Mouse (Mus musculus): ENCODE measurements around the gene Ttc25. TPM values are rescaled to one million over a fixed set of nuclear protein-coding genes. Genes with fewer than 3 reads are reported as not detected.

The Ttc25 gene
- polyA plus RNA-seq, 2 experiments, result 0.14 to 0.55 TPM

- Histone ChIP-seq H3K4me2 (replicated peaks; ENCODE audit: low read depth, low read length, severe bottlenecking) (no peak overlapping the region), H3K9me3 (ENCODE audit: control insufficient read depth, low read length) (no peaks in the 10 kb centered on the region), H3K27ac (replicated peaks; ENCODE audit: low read depth, low read length) (no peak overlapping the region), H3K9ac (ENCODE audit: low read depth, low read length, severe bottlenecking) (no peak overlapping the region), H3K4me1 (ENCODE audit: control insufficient read depth, insufficient read depth, low read length) (no peaks in the 10 kb centered on the region), H3K4me3 (replicated peaks; ENCODE audit: low read length) (no peak overlapping the region), H3K36me3 (ENCODE audit: control insufficient read depth, insufficient read depth, low read length) (peaks cover 98% of the 10 kb centered on the region), H3K27me3 (ENCODE audit: control insufficient read depth, insufficient read depth, low read length) (no peaks in the 10 kb centered on the region)
- 92% methylated on average over 11 of the region's 11 CpGs for WGBS
- DNase-seq (ENCODE audit: low spot score), result no peak
- no peak for TF ChIP-seq POLR2A (IDR thresholded peaks at IDR 0.05; ENCODE audit: borderline replicate concordance, extremely low read depth, insufficient read depth, insufficient read length)
- ATAC-seq (ENCODE audit: low FRiP score, low read depth), result no peak
Observed at GRCm38 (mm10) chr11:100592346-100593046, 47.1 kb downstream of the Ttc25 start.

DNA sequence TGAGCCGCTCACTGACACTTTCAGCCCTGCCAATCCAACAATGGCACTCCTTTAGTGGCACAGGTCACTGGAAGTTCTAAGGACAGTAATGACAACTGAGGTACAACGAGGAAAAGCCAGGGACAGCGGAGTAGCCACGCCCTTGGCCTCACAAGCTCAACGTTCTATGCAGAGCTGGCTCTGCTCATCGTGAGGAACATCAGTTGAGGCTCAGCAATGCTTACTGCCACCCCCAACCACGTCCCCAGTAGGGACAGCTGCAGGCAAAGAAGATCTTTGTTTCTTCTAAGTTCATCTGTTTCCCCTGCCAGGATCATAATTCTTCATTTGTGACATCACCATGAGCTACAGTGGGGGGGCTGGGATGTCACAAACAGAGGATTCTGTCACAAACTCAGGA, 49.2 kb downstream of the Ttc25 start:
- Histone ChIP-seq H3K9ac (ENCODE audit: low read depth, low read length, severe bottlenecking) (no peak overlapping the region), H3K27ac (replicated peaks; ENCODE audit: low read depth, low read length) (no peak overlapping the region), H3K9me3 (ENCODE audit: control insufficient read depth, low read length) (no peaks in the 10 kb centered on the region), H3K27me3 (ENCODE audit: control insufficient read depth, insufficient read depth, low read length) (no peaks in the 10 kb centered on the region), H3K36me3 (ENCODE audit: control insufficient read depth, insufficient read depth, low read length) (peaks cover 98% of the 10 kb centered on the region), H3K4me1 (ENCODE audit: control insufficient read depth, insufficient read depth, low read length) (no peaks in the 10 kb centered on the region), H3K4me2 (replicated peaks; ENCODE audit: low read depth, low read length, severe bottlenecking) (no peak overlapping the region), H3K4me3 (replicated peaks; ENCODE audit: low read length) (no peak overlapping the region)
- ATAC-seq (ENCODE audit: low FRiP score, low read depth) (no peak), DNase-seq (ENCODE audit: low spot score) (no peak)
- 92% methylated on average over 7 of the region's 7 CpGs for WGBS
- TF ChIP-seq POLR2A (IDR thresholded peaks at IDR 0.05; ENCODE audit: borderline replicate concordance, extremely low read depth, insufficient read depth, insufficient read length), result no peak

DNA sequence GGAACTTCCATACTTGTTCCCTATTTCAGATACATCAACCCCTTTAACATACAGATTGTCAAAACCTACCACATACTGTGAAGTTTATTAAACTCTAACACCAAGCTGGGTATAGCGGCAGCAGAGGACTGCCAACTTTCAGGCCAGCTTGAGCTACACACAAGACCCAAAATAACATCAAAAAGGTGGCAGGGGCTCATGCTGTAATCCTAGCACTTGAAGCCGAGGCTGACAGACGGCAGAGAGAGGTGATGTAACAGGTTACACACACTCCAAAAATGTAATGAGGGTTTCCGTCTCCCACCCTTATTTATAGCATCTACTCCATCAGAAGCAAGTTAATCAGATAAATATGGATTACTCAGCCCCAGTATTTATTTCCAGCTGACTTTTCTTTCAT, 50.1 kb downstream of the Ttc25 start:
- no peaks in the 10 kb centered on the region for H3K27me3 ChIP-seq (ENCODE audit: control insufficient read depth, insufficient read depth, low read length)
- DNase-seq (ENCODE audit: low spot score) (no peak), ATAC-seq (ENCODE audit: low FRiP score, low read depth) (no peak)
- no peaks in the 10 kb centered on the region for H3K4me1 ChIP-seq (ENCODE audit: control insufficient read depth, insufficient read depth, low read length)
- H3K36me3 ChIP-seq (ENCODE audit: control insufficient read depth, insufficient read depth, low read length), result peaks cover 99% of the 10 kb centered on the region
- H3K4me2 ChIP-seq (replicated peaks; ENCODE audit: low read depth, low read length, severe bottlenecking), result no peak overlapping the region
- no peaks in the 10 kb centered on the region for H3K9me3 ChIP-seq (ENCODE audit: control insufficient read depth, low read length)
- no peak overlapping the region for H3K4me3 ChIP-seq (replicated peaks; ENCODE audit: low read length)
- H3K27ac ChIP-seq (replicated peaks; ENCODE audit: low read depth, low read length), result no peak overlapping the region
- 64% methylated on average over 4 of the region's 4 CpGs for WGBS
- no peak for TF ChIP-seq POLR2A (IDR thresholded peaks at IDR 0.05; ENCODE audit: borderline replicate concordance, extremely low read depth, insufficient read depth, insufficient read length)
- H3K9ac ChIP-seq (ENCODE audit: low read depth, low read length, severe bottlenecking), result no peak overlapping the region

DNA sequence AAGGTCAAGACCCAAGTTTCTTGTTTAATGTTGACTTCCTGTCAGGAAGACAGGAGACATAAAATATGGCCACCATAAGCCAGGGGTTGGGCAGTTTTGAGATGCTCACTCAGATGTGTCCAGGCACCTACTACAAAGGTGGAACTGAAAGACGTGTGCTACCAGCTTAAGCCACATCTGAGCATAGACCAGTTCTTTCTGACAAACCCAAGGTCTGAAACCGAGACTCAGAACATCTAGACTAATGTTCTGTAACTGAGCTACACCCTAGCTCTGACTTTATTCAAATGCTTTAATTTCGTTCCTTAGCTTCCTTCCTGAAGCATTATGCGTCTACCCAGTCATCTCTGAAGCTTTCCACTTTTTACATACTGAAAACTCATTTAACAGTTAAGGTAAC, 52.7 kb downstream of the Ttc25 start:
- Histone ChIP-seq H3K36me3 (ENCODE audit: control insufficient read depth, insufficient read depth, low read length) (peaks cover 82% of the 10 kb centered on the region), H3K4me2 (replicated peaks; ENCODE audit: low read depth, low read length, severe bottlenecking) (no peak overlapping the region), H3K4me3 (replicated peaks; ENCODE audit: low read length) (no peak overlapping the region), H3K27me3 (ENCODE audit: control insufficient read depth, insufficient read depth, low read length) (no peaks in the 10 kb centered on the region), H3K9ac (ENCODE audit: low read depth, low read length, severe bottlenecking) (no peak overlapping the region), H3K27ac (replicated peaks; ENCODE audit: low read depth, low read length) (no peak overlapping the region), H3K9me3 (ENCODE audit: control insufficient read depth, low read length) (no peaks in the 10 kb centered on the region), H3K4me1 (ENCODE audit: control insufficient read depth, insufficient read depth, low read length) (no peaks in the 10 kb centered on the region)
- ATAC-seq (ENCODE audit: low FRiP score, low read depth) (no peak), DNase-seq (ENCODE audit: low spot score) (no peak)
- no peak for TF ChIP-seq POLR2A (IDR thresholded peaks at IDR 0.05; ENCODE audit: borderline replicate concordance, extremely low read depth, insufficient read depth, insufficient read length)
- WGBS, result 81% methylated on average over 4 of the region's 4 CpGs

DNA sequence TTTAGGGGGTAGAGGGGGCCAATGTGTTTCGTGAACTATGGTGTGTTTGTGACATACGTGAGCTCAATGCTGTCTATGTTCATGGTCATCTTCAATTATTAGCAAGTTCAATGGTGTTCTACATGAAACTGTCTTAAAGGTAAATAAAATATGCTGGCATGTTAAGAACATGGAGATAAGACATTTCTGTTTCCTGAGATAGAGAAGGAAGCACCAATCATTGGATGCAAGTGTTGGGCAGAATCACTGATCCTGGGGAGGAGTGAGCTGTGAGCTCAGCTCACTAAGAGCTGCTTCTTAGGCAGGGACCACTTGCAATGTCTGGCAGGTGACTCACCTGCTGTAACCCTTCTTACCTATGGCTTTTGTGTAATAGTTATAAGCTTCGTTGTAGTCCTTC, 56.0 kb downstream of the Ttc25 start:
- WGBS, result 90% methylated on average over 3 of the region's 3 CpGs
- Histone ChIP-seq H3K4me3 (replicated peaks; ENCODE audit: low read length) (no peak overlapping the region), H3K4me2 (replicated peaks; ENCODE audit: low read depth, low read length, severe bottlenecking) (no peak overlapping the region), H3K9ac (ENCODE audit: low read depth, low read length, severe bottlenecking) (no peak overlapping the region), H3K27ac (replicated peaks; ENCODE audit: low read depth, low read length) (no peak overlapping the region), H3K4me1 (ENCODE audit: control insufficient read depth, insufficient read depth, low read length) (no peaks in the 10 kb centered on the region), H3K9me3 (ENCODE audit: control insufficient read depth, low read length) (no peaks in the 10 kb centered on the region), H3K27me3 (ENCODE audit: control insufficient read depth, insufficient read depth, low read length) (no peaks in the 10 kb centered on the region), H3K36me3 (ENCODE audit: control insufficient read depth, insufficient read depth, low read length) (peaks cover 54% of the 10 kb centered on the region)
- TF ChIP-seq POLR2A (IDR thresholded peaks at IDR 0.05; ENCODE audit: borderline replicate concordance, extremely low read depth, insufficient read depth, insufficient read length), result no peak
- DNase-seq (ENCODE audit: low spot score), result no peak
- ATAC-seq (ENCODE audit: low FRiP score, low read depth), result no peak
